Mouse (Mus musculus): ENCODE data around the gene Dock9. TPM values are rescaled to one million over a fixed set of nuclear protein-coding genes. Genes with fewer than 3 reads are reported as not detected.

Dock9 gene
- polyA plus RNA-seq, 1 experiment from 2014 or later, result 4.8 TPM

- no peak for ATAC-seq (ENCODE audit: extremely low read depth, insufficient number of reproducible peaks, low FRiP score, low TSS enrichment)
- H3K36me3 ChIP-seq, result peaks cover 26% of the 10 kb centered on the region
Observed at GRCm38 (mm10) chr14:121546621-121547020, 251.0 kb downstream of the Dock9 start.

GRCm38 (mm10) chr14:121545551-121546331 is 251.9 kb downstream of the Dock9 start:
- 80% methylated on average over 14 of the region's 14 CpGs for WGBS
- no peaks in the 10 kb centered on the region for H3K27me3 ChIP-seq (replicated peaks)
- no peak for ATAC-seq (ENCODE audit: extremely low read depth, insufficient number of reproducible peaks, low FRiP score, low TSS enrichment)
- H3K4me2 ChIP-seq, result no peak overlapping the region
- H3K4me1 ChIP-seq, result peaks cover 22% of the 10 kb centered on the region
- H3K27ac ChIP-seq (replicated peaks), result no peak overlapping the region
- H3K36me3 ChIP-seq, result peaks cover 26% of the 10 kb centered on the region
- H3K9ac ChIP-seq, result no peak overlapping the region
- H3K4me3 ChIP-seq, result no peak overlapping the region
- no peaks in the 10 kb centered on the region for H3K9me3 ChIP-seq

More at GRCm38 (mm10) chr14:121546621-121547020, 251.0 kb downstream of the Dock9 start:
- WGBS, result 76% methylated on average over 5 of the region's 5 CpGs
- H3K9ac ChIP-seq, result no peak overlapping the region
- H3K9me3 ChIP-seq, result no peaks in the 10 kb centered on the region
- H3K27ac ChIP-seq (replicated peaks), result no peak overlapping the region
- H3K4me2 ChIP-seq, result no peak overlapping the region
- no peaks in the 10 kb centered on the region for H3K27me3 ChIP-seq (replicated peaks)
- no peak overlapping the region for H3K4me3 ChIP-seq
- H3K4me1 ChIP-seq, result peaks cover 14% of the 10 kb centered on the region

DNA sequence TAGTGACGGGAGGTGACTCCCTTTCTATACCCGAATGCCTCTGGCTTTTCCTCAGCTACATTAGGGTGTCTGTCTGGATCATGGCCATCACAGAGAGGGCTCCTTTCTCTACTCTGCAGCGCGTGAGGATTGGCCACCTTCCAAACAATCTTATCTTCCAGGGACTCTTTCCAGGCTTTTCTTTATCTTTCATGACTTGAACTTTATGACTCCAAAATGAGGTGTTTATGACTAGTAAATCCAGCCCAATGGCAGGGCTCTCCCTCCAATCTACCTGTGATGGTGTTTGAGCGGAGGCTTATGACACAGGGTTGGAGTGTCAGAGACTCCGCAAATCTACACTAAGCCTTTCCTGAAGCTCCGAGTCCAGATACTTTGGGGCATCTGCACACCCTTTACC is 256.4 kb downstream of the Dock9 start:
- ATAC-seq (ENCODE audit: extremely low read depth, insufficient number of reproducible peaks, low FRiP score, low TSS enrichment), result no peak
- 0 out of 2 replicates have a peak overlapping the region, but pooled peaks have one; percentile 10 for H3K4me2 ChIP-seq

GRCm38 (mm10) chr14:121534501-121534900 is 263.1 kb downstream of the Dock9 start:
- 87% methylated on average over 3 of the region's 3 CpGs for WGBS
- Histone ChIP-seq H3K27me3 (replicated peaks) (no peaks in the 10 kb centered on the region; the same call in 1 of the 2 replicates), H3K4me1 (no peaks in the 10 kb centered on the region), H3K4me3 (no peak overlapping the region), H3K36me3 (no peaks in the 10 kb centered on the region), H3K9ac (no peak overlapping the region), H3K9me3 (0 out of 2 replicates have a peak, but pooled peaks cover 5% of the 10 kb centered on the region), H3K27ac (replicated peaks) (no peak overlapping the region), H3K4me2 (no peak overlapping the region)
- ATAC-seq (ENCODE audit: extremely low read depth, insufficient number of reproducible peaks, low FRiP score, low TSS enrichment), result no peak

More for the DNA sequence above, 256.4 kb downstream of the Dock9 start:
- Histone ChIP-seq H3K9me3 (0 out of 2 replicates have a peak, but pooled peaks cover 6% of the 10 kb centered on the region), H3K4me3 (no peak overlapping the region), H3K27me3 (replicated peaks) (no peaks in the 10 kb centered on the region), H3K36me3 (peaks cover 9% of the 10 kb centered on the region), H3K4me1 (peaks cover 10% of the 10 kb centered on the region), H3K9ac (no peak overlapping the region), H3K27ac (replicated peaks) (no peak overlapping the region)
- WGBS, result 47% methylated on average over 7 of the region's 7 CpGs

GRCm38 (mm10) chr14:121530853-121531252 is 266.8 kb downstream of the Dock9 start:
- H3K9me3 ChIP-seq, result no peaks in the 10 kb centered on the region
- no peak overlapping the region for H3K9ac ChIP-seq
- no peak overlapping the region for H3K27ac ChIP-seq (replicated peaks)
- no peak overlapping the region for H3K4me3 ChIP-seq
- no peak for ATAC-seq (ENCODE audit: extremely low read depth, insufficient number of reproducible peaks, low FRiP score, low TSS enrichment)
- no peak overlapping the region for H3K4me2 ChIP-seq
- H3K36me3 ChIP-seq, result no peaks in the 10 kb centered on the region
- H3K4me1 ChIP-seq, result no peaks in the 10 kb centered on the region
- H3K27me3 ChIP-seq (replicated peaks), result no peaks in the 10 kb centered on the region; the same call in 1 of the 2 replicates
- 79% methylated on average over 9 of the region's 9 CpGs for WGBS

DNA sequence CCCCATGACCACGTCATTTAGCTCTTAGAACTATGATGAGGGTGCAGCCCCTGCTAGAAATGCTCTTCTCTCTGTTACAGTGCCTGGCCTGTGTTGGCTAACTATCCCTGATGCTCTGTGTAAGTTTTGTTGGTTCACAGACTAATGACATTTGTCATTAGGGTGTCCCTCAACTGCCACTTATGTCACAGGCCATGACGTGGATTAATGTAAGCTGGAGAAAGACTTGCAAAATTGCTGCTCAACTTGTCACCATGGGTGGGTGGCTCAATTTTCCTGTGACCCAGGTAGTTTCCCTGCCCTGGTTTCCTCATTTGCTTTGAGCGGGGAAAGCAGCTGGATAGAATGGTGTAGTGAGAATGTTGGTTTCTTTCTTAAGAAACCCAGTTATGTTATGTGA is 269.8 kb downstream of the Dock9 start:
- H3K4me3 ChIP-seq, result no peak overlapping the region
- 71% methylated on average over 3 of the region's 3 CpGs for WGBS
- H3K27ac ChIP-seq (replicated peaks), result no peak overlapping the region
- no peak for ATAC-seq (ENCODE audit: extremely low read depth, insufficient number of reproducible peaks, low FRiP score, low TSS enrichment)
- H3K27me3 ChIP-seq (replicated peaks), result no peaks in the 10 kb centered on the region; the same call in 1 of the 2 replicates
- no peak overlapping the region for H3K9ac ChIP-seq
- H3K36me3 ChIP-seq, result no peaks in the 10 kb centered on the region
- no peaks in the 10 kb centered on the region for H3K9me3 ChIP-seq
- H3K4me1 ChIP-seq, result no peaks in the 10 kb centered on the region
- H3K4me2 ChIP-seq, result no peak overlapping the region

DNA sequence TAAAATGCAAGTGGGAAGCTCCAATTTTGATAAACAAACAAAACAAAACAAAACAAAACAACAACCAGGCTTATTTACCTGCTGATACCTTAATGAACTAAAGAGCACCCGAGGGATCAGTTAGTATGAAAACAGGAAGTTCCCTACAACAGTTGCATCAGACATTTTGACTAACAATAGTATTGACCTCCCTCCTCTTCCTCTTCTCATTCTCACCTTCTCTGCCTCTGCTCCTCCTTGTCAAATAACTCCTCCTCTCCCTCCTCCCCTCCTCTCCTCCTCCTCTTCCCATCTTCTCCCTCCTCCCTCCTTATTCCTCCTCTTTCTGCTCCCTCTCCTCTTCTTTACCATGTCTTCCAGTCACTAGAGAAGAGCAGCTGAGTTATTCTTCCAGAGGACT is 270.4 kb downstream of the Dock9 start:
- H3K9ac ChIP-seq, result no peak overlapping the region
- H3K4me2 ChIP-seq, result no peak overlapping the region
- no peaks in the 10 kb centered on the region for H3K36me3 ChIP-seq
- peaks cover under 1% of the 10 kb centered on the region; the same call in 1 of the 2 replicates for H3K4me1 ChIP-seq
- no peaks in the 10 kb centered on the region for H3K9me3 ChIP-seq
- no peak overlapping the region for H3K4me3 ChIP-seq
- no peak for ATAC-seq (ENCODE audit: extremely low read depth, insufficient number of reproducible peaks, low FRiP score, low TSS enrichment)
- H3K27ac ChIP-seq (replicated peaks), result no peak overlapping the region
- WGBS, result 55% methylated on average over 1 of the region's 1 CpGs
- no peaks in the 10 kb centered on the region; the same call in 1 of the 2 replicates for H3K27me3 ChIP-seq (replicated peaks)

GRCm38 (mm10) chr14:121521709-121522108 is 275.9 kb downstream of the Dock9 start:
- Histone ChIP-seq H3K27ac (replicated peaks) (peak overlapping the region; percentile 61), H3K4me1 (peaks cover 34% of the 10 kb centered on the region), H3K4me2 (0 out of 2 replicates have a peak overlapping the region, but pooled peaks have one; percentile 2), H3K27me3 (replicated peaks) (0 out of 2 replicates have a peak, but pooled peaks cover under 1% of the 10 kb centered on the region), H3K9ac (no peak overlapping the region), H3K4me3 (no peak overlapping the region), H3K9me3 (no peaks in the 10 kb centered on the region), H3K36me3 (no peaks in the 10 kb centered on the region)
- ATAC-seq (ENCODE audit: extremely low read depth, insufficient number of reproducible peaks, low FRiP score, low TSS enrichment), result no peak
- 36% methylated on average over 4 of the region's 4 CpGs for WGBS

GRCm38 (mm10) chr14:121516881-121517280 is 280.8 kb downstream of the Dock9 start:
- Histone ChIP-seq H3K4me2 (no peak overlapping the region), H3K36me3 (no peaks in the 10 kb centered on the region), H3K27me3 (replicated peaks) (0 out of 2 replicates have a peak, but pooled peaks cover 5% of the 10 kb centered on the region), H3K9ac (no peak overlapping the region), H3K27ac (replicated peaks) (no peak overlapping the region), H3K4me3 (no peak overlapping the region), H3K9me3 (no peaks in the 10 kb centered on the region), H3K4me1 (peaks cover 30% of the 10 kb centered on the region)
- whole genome bisulfite sequencing, result 75% methylated on average over 5 of the region's 5 CpGs
- ATAC-seq (ENCODE audit: extremely low read depth, insufficient number of reproducible peaks, low FRiP score, low TSS enrichment), result no peak

DNA sequence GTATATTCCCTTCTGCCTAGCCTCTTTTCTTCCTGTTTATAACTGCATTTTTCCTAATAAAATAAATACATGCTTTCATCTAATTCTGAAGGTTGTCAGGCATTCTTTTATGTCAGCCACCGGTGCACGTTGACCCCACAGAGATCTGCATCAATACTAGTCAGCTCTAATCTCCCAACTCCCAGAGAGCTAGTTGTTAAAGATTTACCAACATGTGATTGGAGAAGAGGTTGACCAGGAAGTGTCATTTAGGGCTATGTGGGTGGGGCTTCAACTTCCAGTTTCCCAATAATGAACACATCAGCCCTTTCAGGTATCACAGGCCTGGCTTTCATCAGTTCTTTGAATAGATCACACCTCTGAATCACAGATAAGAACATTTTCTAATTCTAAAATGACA is 288.7 kb downstream of the Dock9 start:
- Histone ChIP-seq H3K27ac (replicated peaks) (no peak overlapping the region), H3K9ac (no peak overlapping the region), H3K4me3 (no peak overlapping the region), H3K27me3 (replicated peaks) (peaks cover 31% of the 10 kb centered on the region), H3K4me2 (no peak overlapping the region), H3K36me3 (no peaks in the 10 kb centered on the region), H3K4me1 (peaks cover 14% of the 10 kb centered on the region), H3K9me3 (no peaks in the 10 kb centered on the region)
- 82% methylated on average over 2 of the region's 2 CpGs for WGBS
- no peak for ATAC-seq (ENCODE audit: extremely low read depth, insufficient number of reproducible peaks, low FRiP score, low TSS enrichment)

DNA sequence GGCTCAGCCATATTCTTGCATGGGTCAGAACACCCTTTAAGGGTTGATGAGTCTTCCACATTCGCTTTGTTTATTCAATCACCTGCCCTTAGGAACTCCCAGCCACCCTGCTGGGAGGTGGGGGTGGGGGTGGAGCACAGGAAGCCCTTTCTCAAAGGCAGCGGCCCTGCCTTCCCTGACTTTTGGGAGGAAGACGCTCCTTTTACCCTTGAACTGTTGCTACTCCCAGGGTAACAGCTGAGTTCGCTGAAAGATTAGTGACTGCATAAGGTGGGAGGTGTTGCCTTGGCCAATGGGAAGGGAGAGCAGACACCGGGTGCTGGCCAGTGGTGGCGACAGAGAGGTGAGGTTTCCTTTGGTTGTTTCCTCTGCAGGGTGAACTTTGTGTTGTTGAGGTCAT is 291.3 kb downstream of the Dock9 start:
- ATAC-seq (ENCODE audit: extremely low read depth, insufficient number of reproducible peaks, low FRiP score, low TSS enrichment), result no peak
- Histone ChIP-seq H3K4me2 (0 out of 2 replicates have a peak overlapping the region, but pooled peaks have one; percentile 5), H3K9me3 (no peaks in the 10 kb centered on the region), H3K27me3 (replicated peaks) (peaks cover 44% of the 10 kb centered on the region), H3K4me3 (no peak overlapping the region), H3K4me1 (peaks cover 14% of the 10 kb centered on the region), H3K36me3 (no peaks in the 10 kb centered on the region), H3K9ac (no peak overlapping the region), H3K27ac (replicated peaks) (no peak overlapping the region)
- 14% methylated on average over 6 of the region's 6 CpGs for WGBS
